Mouse (Mus musculus) fat pad, adult 2 months (tissue): Measurements from ENCODE around the gene Slc43a1.
"Not testable (repeated sequence)": the region's sequence is repeated elsewhere in the genome, so short reads cannot be mapped to it uniquely, and the experiment has no call there.

Experiments used
- DNase-seq: peaks from one replicate; pipeline ENCODE4 v3.0.0-alpha.2; 2011; ENCODE audit warnings: low read depth, low spot score; ENCODE audit errors: extremely low read depth

The Slc43a1 gene

GRCm38 (mm10) chr2:84890045-84890340, 51.3 kb downstream of the Slc43a1 start:
- DNase-seq: no peak

GRCm38 (mm10) chr2:84893359-84893758, 54.7 kb downstream of the Slc43a1 start:
- DNase-seq: no peak

GRCm38 (mm10) chr2:84895495-84896198, 57.0 kb downstream of the Slc43a1 start:
- DNase-seq: no peak

DNA sequence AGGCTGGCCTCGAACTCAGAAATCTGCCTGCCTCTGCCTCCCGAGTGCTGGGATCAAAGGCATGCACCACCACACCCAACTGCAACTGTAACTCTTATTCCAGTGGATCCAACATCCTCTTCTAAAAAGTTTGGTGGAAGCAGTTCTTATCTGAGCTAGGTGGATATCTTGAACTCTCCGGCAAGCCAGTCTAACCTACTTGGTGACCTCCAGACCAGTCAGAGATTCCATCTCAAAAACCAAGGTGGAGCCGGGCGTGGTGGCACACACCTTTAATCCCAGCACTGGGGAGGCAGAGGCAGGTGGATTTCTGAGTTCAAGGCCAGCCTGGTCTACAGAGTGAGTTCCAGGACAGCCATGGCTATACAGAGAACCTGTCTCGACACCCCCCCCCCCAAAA, 58.0 kb downstream of the Slc43a1 start:
- DNase-seq: not testable (repeated sequence)

DNA sequence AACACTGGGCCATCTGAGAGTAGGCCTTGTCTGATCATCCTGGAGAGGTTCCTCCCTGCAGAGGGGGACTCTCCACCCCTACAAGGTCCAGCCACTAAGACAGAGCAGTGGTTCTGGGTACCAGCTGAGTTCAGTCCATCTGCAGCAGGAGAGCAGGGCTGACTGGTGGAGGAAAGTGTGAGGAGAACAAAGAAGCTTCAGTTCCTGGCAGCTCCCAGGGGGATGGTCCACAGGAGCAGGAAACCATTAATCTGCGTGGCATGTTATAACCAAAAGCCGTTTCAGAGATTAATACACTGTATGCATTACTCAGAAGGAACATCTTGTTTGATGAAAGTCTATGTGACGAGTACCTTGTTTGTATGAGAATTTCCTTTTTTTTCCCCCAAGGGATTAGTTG, 74.1 kb downstream of the Slc43a1 start:
- DNase-seq: no peak
